Mouse (Mus musculus): ENCODE data around the gene Abcb5. TPM values are rescaled to one million over a fixed set of nuclear protein-coding genes. Genes with fewer than 3 reads are reported as not detected.

Abcb5 gene
- polyA plus RNA-seq, 1 experiment from 2014 or later, result not detected

GRCm38 (mm10) chr12:118844841-118845240 is 121.4 kb downstream of the Abcb5 start:
- no peak overlapping the region for H3K9ac ChIP-seq (ENCODE audit: low read depth, low read length)
- no peak overlapping the region for H3K27ac ChIP-seq (ENCODE audit: low read depth, low read length)
- ATAC-seq, result no peak
- H3K36me3 ChIP-seq (ENCODE audit: control insufficient read depth, insufficient read depth, low read length), result no peaks in the 10 kb centered on the region
- no peaks in the 10 kb centered on the region for H3K9me3 ChIP-seq (ENCODE audit: control insufficient read depth, low read length)
- H3K4me1 ChIP-seq (ENCODE audit: control insufficient read depth, insufficient read depth, low read depth, low read length), result peaks cover 10% of the 10 kb centered on the region
- no peak overlapping the region for H3K4me3 ChIP-seq (ENCODE audit: low read length)
- peaks cover 35% of the 10 kb centered on the region for H3K27me3 ChIP-seq (replicated peaks; ENCODE audit: control insufficient read depth, insufficient read depth, low read length)
- H3K4me2 ChIP-seq (ENCODE audit: low read length), result no peak overlapping the region
- WGBS, result 19% methylated on average over 3 of the region's 3 CpGs

GRCm38 (mm10) chr12:118844111-118844510 is 122.1 kb downstream of the Abcb5 start:
- H3K36me3 ChIP-seq (ENCODE audit: control insufficient read depth, insufficient read depth, low read length), result no peaks in the 10 kb centered on the region
- H3K27ac ChIP-seq (ENCODE audit: low read depth, low read length), result no peak overlapping the region
- peaks cover 7% of the 10 kb centered on the region for H3K4me1 ChIP-seq (ENCODE audit: control insufficient read depth, insufficient read depth, low read depth, low read length)
- no peak for ATAC-seq
- H3K9ac ChIP-seq (ENCODE audit: low read depth, low read length), result no peak overlapping the region
- no peaks in the 10 kb centered on the region for H3K9me3 ChIP-seq (ENCODE audit: control insufficient read depth, low read length)
- H3K27me3 ChIP-seq (replicated peaks; ENCODE audit: control insufficient read depth, insufficient read depth, low read length), result peaks cover 36% of the 10 kb centered on the region
- H3K4me2 ChIP-seq (ENCODE audit: low read length), result no peak overlapping the region
- no peak overlapping the region for H3K4me3 ChIP-seq (ENCODE audit: low read length)

GRCm38 (mm10) chr12:118842671-118843411 is 123.4 kb downstream of the Abcb5 start:
- Histone ChIP-seq H3K4me3 (ENCODE audit: low read length) (no peak overlapping the region), H3K27me3 (replicated peaks; ENCODE audit: control insufficient read depth, insufficient read depth, low read length) (peaks cover 42% of the 10 kb centered on the region), H3K4me2 (ENCODE audit: low read length) (peak overlapping the region; percentile 37), H3K27ac (ENCODE audit: low read depth, low read length) (no peak overlapping the region), H3K9ac (ENCODE audit: low read depth, low read length) (no peak overlapping the region), H3K4me1 (ENCODE audit: control insufficient read depth, insufficient read depth, low read depth, low read length) (peaks cover 3% of the 10 kb centered on the region), H3K36me3 (ENCODE audit: control insufficient read depth, insufficient read depth, low read length) (no peaks in the 10 kb centered on the region), H3K9me3 (ENCODE audit: control insufficient read depth, low read length) (no peaks in the 10 kb centered on the region)
- ATAC-seq, result 0 out of 2 replicates have a peak, but pooled peaks have one; percentile 29
- WGBS, result under 1% methylated on average over 33 of the region's 33 CpGs

GRCm38 (mm10) chr12:118841971-118842550 is 124.2 kb downstream of the Abcb5 start:
- 19% methylated on average over 6 of the region's 6 CpGs for WGBS
- H3K27ac ChIP-seq (ENCODE audit: low read depth, low read length), result no peak overlapping the region
- H3K36me3 ChIP-seq (ENCODE audit: control insufficient read depth, insufficient read depth, low read length), result no peaks in the 10 kb centered on the region
- no peak for ATAC-seq
- peaks cover 4% of the 10 kb centered on the region for H3K4me1 ChIP-seq (ENCODE audit: control insufficient read depth, insufficient read depth, low read depth, low read length)
- no peak overlapping the region for H3K4me2 ChIP-seq (ENCODE audit: low read length)
- H3K27me3 ChIP-seq (replicated peaks; ENCODE audit: control insufficient read depth, insufficient read depth, low read length), result peaks cover 43% of the 10 kb centered on the region
- no peak overlapping the region for H3K4me3 ChIP-seq (ENCODE audit: low read length)
- no peak overlapping the region for H3K9ac ChIP-seq (ENCODE audit: low read depth, low read length)
- H3K9me3 ChIP-seq (ENCODE audit: control insufficient read depth, low read length), result no peaks in the 10 kb centered on the region

- H3K9ac ChIP-seq (ENCODE audit: low read depth, low read length), result no peak overlapping the region
- no peaks in the 10 kb centered on the region for H3K9me3 ChIP-seq (ENCODE audit: control insufficient read depth, low read length)
- H3K36me3 ChIP-seq (ENCODE audit: control insufficient read depth, insufficient read depth, low read length), result no peaks in the 10 kb centered on the region
- peaks cover 43% of the 10 kb centered on the region for H3K27me3 ChIP-seq (replicated peaks; ENCODE audit: control insufficient read depth, insufficient read depth, low read length)
- no peak overlapping the region for H3K4me3 ChIP-seq (ENCODE audit: low read length)
- 10% methylated on average over 5 of the region's 5 CpGs for WGBS
- no peak overlapping the region for H3K4me2 ChIP-seq (ENCODE audit: low read length)
- ATAC-seq, result no peak
- peaks cover 7% of the 10 kb centered on the region for H3K4me1 ChIP-seq (ENCODE audit: control insufficient read depth, insufficient read depth, low read depth, low read length)
- H3K27ac ChIP-seq (ENCODE audit: low read depth, low read length), result no peak overlapping the region
These were observed 124.8 kb downstream of the Abcb5 start for GRCm38 (mm10) chr12:118841381-118841922.

- 2% methylated on average over 11 of the region's 12 CpGs for WGBS
- H3K36me3 ChIP-seq (ENCODE audit: control insufficient read depth, insufficient read depth, low read length), result no peaks in the 10 kb centered on the region
- no peak for ATAC-seq
- peaks cover 8% of the 10 kb centered on the region for H3K4me1 ChIP-seq (ENCODE audit: control insufficient read depth, insufficient read depth, low read depth, low read length)
- H3K9me3 ChIP-seq (ENCODE audit: control insufficient read depth, low read length), result no peaks in the 10 kb centered on the region
- H3K9ac ChIP-seq (ENCODE audit: low read depth, low read length), result no peak overlapping the region
- H3K4me3 ChIP-seq (ENCODE audit: low read length), result no peak overlapping the region
- peaks cover 41% of the 10 kb centered on the region for H3K27me3 ChIP-seq (replicated peaks; ENCODE audit: control insufficient read depth, insufficient read depth, low read length)
- H3K27ac ChIP-seq (ENCODE audit: low read depth, low read length), result no peak overlapping the region
- no peak overlapping the region for H3K4me2 ChIP-seq (ENCODE audit: low read length)
These were observed 125.4 kb downstream of the Abcb5 start for GRCm38 (mm10) chr12:118840861-118841260.

- ATAC-seq, result no peak
- Histone ChIP-seq H3K27ac (ENCODE audit: low read depth, low read length) (no peak overlapping the region), H3K4me3 (ENCODE audit: low read length) (no peak overlapping the region), H3K9me3 (ENCODE audit: control insufficient read depth, low read length) (no peaks in the 10 kb centered on the region), H3K4me1 (ENCODE audit: control insufficient read depth, insufficient read depth, low read depth, low read length) (peaks cover 8% of the 10 kb centered on the region), H3K27me3 (replicated peaks; ENCODE audit: control insufficient read depth, insufficient read depth, low read length) (peaks cover 43% of the 10 kb centered on the region), H3K4me2 (ENCODE audit: low read length) (no peak overlapping the region), H3K9ac (ENCODE audit: low read depth, low read length) (no peak overlapping the region), H3K36me3 (ENCODE audit: control insufficient read depth, insufficient read depth, low read length) (no peaks in the 10 kb centered on the region)
- 2% methylated on average over 15 of the region's 15 CpGs for WGBS
These were observed 125.9 kb downstream of the Abcb5 start for GRCm38 (mm10) chr12:118840301-118840700.

GRCm38 (mm10) chr12:118839398-118839797 is 126.8 kb downstream of the Abcb5 start:
- Histone ChIP-seq H3K27ac (ENCODE audit: low read depth, low read length) (no peak overlapping the region), H3K4me1 (ENCODE audit: control insufficient read depth, insufficient read depth, low read depth, low read length) (peaks cover 8% of the 10 kb centered on the region), H3K27me3 (replicated peaks; ENCODE audit: control insufficient read depth, insufficient read depth, low read length) (peaks cover 40% of the 10 kb centered on the region), H3K4me2 (ENCODE audit: low read length) (no peak overlapping the region), H3K9me3 (ENCODE audit: control insufficient read depth, low read length) (no peaks in the 10 kb centered on the region), H3K9ac (ENCODE audit: low read depth, low read length) (no peak overlapping the region), H3K36me3 (ENCODE audit: control insufficient read depth, insufficient read depth, low read length) (no peaks in the 10 kb centered on the region), H3K4me3 (ENCODE audit: low read length) (no peak overlapping the region)
- WGBS, result 16% methylated on average over 5 of the region's 5 CpGs
- ATAC-seq, result no peak

- no peak overlapping the region for H3K4me2 ChIP-seq (ENCODE audit: low read length)
- H3K4me3 ChIP-seq (ENCODE audit: low read length), result no peak overlapping the region
- no peak overlapping the region for H3K9ac ChIP-seq (ENCODE audit: low read depth, low read length)
- H3K36me3 ChIP-seq (ENCODE audit: control insufficient read depth, insufficient read depth, low read length), result no peaks in the 10 kb centered on the region
- peaks cover 35% of the 10 kb centered on the region for H3K27me3 ChIP-seq (replicated peaks; ENCODE audit: control insufficient read depth, insufficient read depth, low read length)
- no peaks in the 10 kb centered on the region for H3K9me3 ChIP-seq (ENCODE audit: control insufficient read depth, low read length)
- WGBS, result 6% methylated on average over 2 of the region's 2 CpGs
- peaks cover 8% of the 10 kb centered on the region for H3K4me1 ChIP-seq (ENCODE audit: control insufficient read depth, insufficient read depth, low read depth, low read length)
- no peak overlapping the region for H3K27ac ChIP-seq (ENCODE audit: low read depth, low read length)
- ATAC-seq, result no peak
These were observed 128.0 kb downstream of the Abcb5 start for GRCm38 (mm10) chr12:118838260-118838659.
